Mouse (Mus musculus) bone marrow, adult 2 months (tissue): ENCODE results near the gene Fmo1.

ENCODE experiments used
- CTCF ChIP-seq: fragments of 200-500 bp; IDR thresholded peaks from 2 replicates; pipeline ENCODE4 v1.5.1; 2011; ENCODE audit warnings: low read length, control low read depth; ENCODE audit not compliant: control insufficient read depth, insufficient read depth
- POLR2A ChIP-seq: fragments of 200-500 bp; IDR thresholded peaks from 2 replicates; pipeline ENCODE4 v1.6.1; 2011; ENCODE audit warnings: low read depth, mild to moderate bottlenecking, control low read depth, low read length, borderline replicate concordance; ENCODE audit not compliant: control insufficient read depth

DNA sequence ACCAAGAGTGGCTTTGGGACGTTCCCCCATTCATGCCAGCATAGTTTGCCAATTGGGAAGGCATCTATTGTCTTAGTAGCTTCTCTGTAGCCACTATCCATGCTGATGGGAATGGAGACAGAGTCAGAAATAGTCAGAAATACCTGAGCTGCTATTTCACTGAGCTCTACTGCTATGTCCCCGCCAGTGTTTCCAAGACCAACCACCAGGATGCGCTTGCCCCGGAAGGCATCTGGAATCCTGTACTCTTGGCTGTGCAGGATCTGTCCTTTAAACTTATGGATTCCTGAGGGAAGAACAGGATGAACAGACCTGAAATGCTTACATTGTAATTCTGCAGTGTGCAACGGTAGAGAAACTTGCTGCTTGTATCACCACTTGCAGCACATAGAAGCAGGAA is 61.4 kb downstream of the Fmo1 start:
- TF ChIP-seq CTCF (no peak), POLR2A (no peak)
